12 mouse cellular contexts compared by ENCODE assay signal in genomic region chr10:14463796-14464511, GRCm38 (mm10).
DNase-seq lines count a peak whose midpoint lies in the region; ATAC-seq and TF ChIP-seq lines count a peak whose summit lies in the region.
"Had no signal": no experiment of that assay in that cellular context is flagged by ENCODE, and none has a peak within 500 bp of the region (broad histone marks: within the 10 kb centered on the region; RNA-seq: fewer than 3 reads in every experiment).

No protein-coding gene starts in this region.

- no peak for TF ChIP-seq CTCF in kidney, adult 2 months (conservative IDR thresholded peaks at IDR 0.05; ENCODE audit: insufficient read depth, insufficient read length, low read depth, low read length)

- H3K27ac ChIP-seq in kidney, adult 2 months (ENCODE audit: insufficient read depth, low read depth, low read length) = 0 out of 2 replicates have a peak overlapping the region, but pooled peaks have one; percentile 16
- H3K27ac ChIP-seq: forebrain, embryonic 13.5 days; hindbrain, embryonic 10.5 days had no signal

- no peaks in the 10 kb centered on the region for H3K4me1 ChIP-seq in kidney, adult 2 months (ENCODE audit: control insufficient read depth, insufficient read depth, low read length)
- H3K4me1 ChIP-seq: forebrain, embryonic 13.5 days; hindbrain, embryonic 10.5 days had no signal

- DNase-seq in embryo, embryonic 10.5 days (ENCODE audit: low spot score) = peak; percentile 30
- DNase-seq in embryo, embryonic 9.5 days (ENCODE audit: extremely low spot score) = no peak
- peak; percentile 85 for DNase-seq in kidney, adult 2 months
- DNase-seq in mesoderm, embryonic 11.5 days (ENCODE audit: low read depth, low spot score) = peak; percentile 69
- DNase-seq in cerebellum, postnatal 14 days = no peak
- DNase-seq in urinary bladder, adult 2 months (ENCODE audit: low spot score) = no peak
- DNase-seq in cerebellum, postnatal 4 days (ENCODE audit: low spot score in 2 of 2) = no peak
- DNase-seq: cerebellum, adult 8-10 months; right cerebral cortex, adult 18-20 months had no signal

- peak; percentile 69 for ATAC-seq in common myeloid progenitor, adult 5-6 weeks (replicated peaks; ENCODE audit: low read depth, poor library complexity, severe bottlenecking)
- ATAC-seq: forebrain, embryonic 13.5 days had no signal

- no peak overlapping the region for H3K4me3 ChIP-seq in kidney, adult 2 months (ENCODE audit: insufficient read depth, low read depth, low read length)
- H3K4me3 ChIP-seq: forebrain, embryonic 13.5 days; hindbrain, embryonic 10.5 days had no signal

- WGBS in kidney, adult 2 months = 20% methylated on average over 4 of the region's 4 CpGs

- no peaks in the 10 kb centered on the region for H3K36me3 ChIP-seq in kidney, adult 2 months (ENCODE audit: control insufficient read depth, insufficient read depth, low read length)
- H3K36me3 ChIP-seq: hindbrain, embryonic 10.5 days had no signal

- no peak for TF ChIP-seq POLR2A in kidney, adult 2 months (IDR thresholded peaks at IDR 0.05; ENCODE audit: low read depth, low read length)

- H3K27me3 ChIP-seq in kidney, adult 2 months (replicated peaks; ENCODE audit: control insufficient read depth, insufficient read depth, low read length) = no peaks in the 10 kb centered on the region
- H3K27me3 ChIP-seq: forebrain, embryonic 13.5 days had no signal

Comparison
In these comparisons a context has a peak if more than half of its experiments do, and no peak if none do; other contexts are left out.
1. DNase-seq: peak in embryo, embryonic 10.5 days (single experiment), kidney, adult 2 months (single experiment) and mesoderm, embryonic 11.5 days (single experiment); none in embryo, embryonic 9.5 days (single experiment), cerebellum, postnatal 14 days (0 of 2), urinary bladder, adult 2 months (single experiment) and cerebellum, postnatal 4 days (0 of 2).